Mouse (Mus musculus): Measurements from ENCODE around the gene Ttf2. TPM values are rescaled to one million over a fixed set of nuclear protein-coding genes. Genes with fewer than 3 reads are reported as not detected.

Gene Ttf2
- polyA plus RNA-seq, 1 experiment from 2014 or later = 12.2 TPM

DNA sequence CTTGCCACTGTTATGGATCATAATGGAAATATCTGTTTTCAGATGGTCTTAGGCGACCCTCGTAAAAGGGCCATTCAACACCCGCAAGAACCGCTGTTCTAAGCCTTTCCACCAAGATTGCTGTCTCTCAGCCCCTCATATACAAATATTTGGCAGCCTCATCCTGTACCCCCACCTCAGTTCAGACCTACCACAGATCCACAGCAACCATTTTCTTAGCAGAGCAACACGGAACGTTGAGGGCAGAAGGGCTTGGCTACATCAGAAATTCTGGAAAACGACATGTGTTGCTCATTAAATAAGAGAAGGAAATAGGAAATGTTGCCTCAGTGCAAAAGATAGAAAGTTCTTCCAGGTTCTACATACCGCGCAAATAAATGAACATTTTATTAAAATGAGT is 58.4 kb downstream of the Ttf2 start:
- ATAC-seq (ENCODE audit: insufficient number of reproducible peaks, insufficient read depth, low FRiP score, low read depth) = no peak
- no peak overlapping the region for H3K4me2 ChIP-seq (ENCODE audit: low read length)
- H3K27ac ChIP-seq (replicated peaks in 1 of 2; ENCODE audit: control insufficient read depth in 1 of 2, insufficient read depth in 1 of 2, low read depth in 2 of 2, low read length in 2 of 2) = no peak overlapping the region
- H3K27me3 ChIP-seq (ENCODE audit: control insufficient read depth, insufficient read depth, low read length) = no peaks in the 10 kb centered on the region
- 77% methylated on average over 9 of the region's 9 CpGs for WGBS
- H3K36me3 ChIP-seq (ENCODE audit: control insufficient read depth, insufficient read depth, low read length) = no peaks in the 10 kb centered on the region
- H3K4me3 ChIP-seq (ENCODE audit: control insufficient read depth in 1 of 2, insufficient read depth in 1 of 2, low read depth in 1 of 2, low read length in 2 of 2) = no peak overlapping the region
- H3K4me1 ChIP-seq (ENCODE audit: control insufficient read depth in 2 of 2, insufficient read depth in 2 of 2, low read length in 2 of 2) = peaks cover 2 to 10% of the 10 kb centered on the region in 2 experiments; a peak in 3 of 4 replicates
- H3K9me3 ChIP-seq (ENCODE audit: control insufficient read depth, low read length) = no peaks in the 10 kb centered on the region
- no peak overlapping the region for H3K9ac ChIP-seq (ENCODE audit: low read length)

DNA sequence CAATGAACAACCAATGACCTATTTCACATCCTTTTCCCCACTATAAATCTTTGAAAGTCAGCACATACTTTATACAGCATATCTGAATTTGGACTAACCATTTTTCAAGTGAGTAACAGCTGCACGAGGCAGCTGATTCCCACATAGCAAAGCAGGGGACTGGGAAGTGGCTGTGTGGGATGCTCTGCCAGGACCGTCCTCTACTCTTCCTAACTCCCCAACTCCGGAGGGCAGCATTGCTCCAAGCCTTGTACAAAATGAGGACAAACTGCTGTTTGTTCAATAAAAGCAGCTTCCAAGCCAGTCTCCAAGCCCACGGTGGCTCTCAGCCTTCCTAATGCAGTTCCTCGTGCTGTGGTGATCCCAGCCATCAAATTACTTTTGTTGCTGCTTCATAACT is 58.8 kb downstream of the Ttf2 start:
- Histone ChIP-seq H3K9me3 (ENCODE audit: control insufficient read depth, low read length) (no peaks in the 10 kb centered on the region), H3K27ac (replicated peaks in 1 of 2; ENCODE audit: control insufficient read depth in 1 of 2, insufficient read depth in 1 of 2, low read depth in 2 of 2, low read length in 2 of 2) (no peak overlapping the region), H3K4me2 (ENCODE audit: low read length) (no peak overlapping the region), H3K9ac (ENCODE audit: low read length) (no peak overlapping the region), H3K4me1 (ENCODE audit: control insufficient read depth in 2 of 2, insufficient read depth in 2 of 2, low read length in 2 of 2) (peaks cover 2 to 10% of the 10 kb centered on the region in 2 experiments; a peak in 3 of 4 replicates), H3K27me3 (ENCODE audit: control insufficient read depth, insufficient read depth, low read length) (no peaks in the 10 kb centered on the region), H3K36me3 (ENCODE audit: control insufficient read depth, insufficient read depth, low read length) (no peaks in the 10 kb centered on the region), H3K4me3 (ENCODE audit: control insufficient read depth in 1 of 2, insufficient read depth in 1 of 2, low read depth in 1 of 2, low read length in 2 of 2) (no peak overlapping the region)
- ATAC-seq (ENCODE audit: insufficient number of reproducible peaks, insufficient read depth, low FRiP score, low read depth) = no peak
- 71% methylated on average over 5 of the region's 5 CpGs for WGBS

DNA sequence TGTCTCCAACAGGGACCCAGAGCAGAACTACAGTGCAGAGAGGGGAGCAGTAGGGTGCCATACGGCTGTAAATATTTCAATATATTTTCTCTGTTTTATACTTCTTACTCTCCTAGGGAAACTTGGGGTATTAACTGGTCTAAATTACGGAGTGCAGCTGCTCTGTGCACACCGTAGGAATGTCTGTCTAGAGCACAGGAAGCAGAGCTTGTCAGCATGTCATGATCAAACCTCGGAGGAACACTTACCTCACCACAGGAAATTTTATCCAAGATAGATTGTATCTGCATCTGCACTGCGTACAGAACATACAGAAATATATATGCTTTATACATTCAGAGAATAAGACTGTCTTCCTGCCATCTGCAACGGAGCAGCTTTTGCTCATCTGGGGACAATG is 60.9 kb downstream of the Ttf2 start:
- 19% methylated on average over 6 of the region's 6 CpGs for WGBS
- Histone ChIP-seq H3K4me3 (ENCODE audit: control insufficient read depth in 1 of 2, insufficient read depth in 1 of 2, low read depth in 1 of 2, low read length in 2 of 2) (no peak overlapping the region), H3K4me2 (ENCODE audit: low read length) (peak overlapping the region; percentile 14; the same call in 1 of the 2 replicates)

DNA sequence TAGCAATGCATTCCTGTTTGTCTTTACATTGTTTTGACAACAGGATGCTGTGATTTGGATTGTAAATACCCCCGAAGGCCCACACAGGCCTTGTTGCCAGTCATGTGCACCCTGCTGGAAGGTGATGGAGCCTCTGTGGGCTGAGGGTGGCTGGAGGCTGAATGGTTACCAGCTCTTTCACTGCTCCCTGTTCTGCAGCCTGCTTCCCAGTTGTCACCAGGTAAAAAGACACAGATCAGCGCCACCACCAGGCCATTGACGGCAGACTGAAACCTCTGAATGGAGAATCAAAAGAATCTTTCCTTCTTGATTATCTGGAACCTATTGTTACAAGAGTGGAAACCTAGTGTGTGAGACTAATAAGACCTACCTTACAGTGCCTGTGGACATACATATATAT is 62.5 kb downstream of the Ttf2 start:
- Histone ChIP-seq H3K4me3 (ENCODE audit: control insufficient read depth in 1 of 2, insufficient read depth in 1 of 2, low read depth in 1 of 2, low read length in 2 of 2) (no peak overlapping the region), H3K4me1 (ENCODE audit: control insufficient read depth in 2 of 2, insufficient read depth in 2 of 2, low read length in 2 of 2) (peaks cover 2 to 10% of the 10 kb centered on the region in 2 experiments; a peak in 3 of 4 replicates), H3K4me2 (ENCODE audit: low read length) (no peak overlapping the region), H3K36me3 (ENCODE audit: control insufficient read depth, insufficient read depth, low read length) (no peaks in the 10 kb centered on the region), H3K9me3 (ENCODE audit: control insufficient read depth, low read length) (no peaks in the 10 kb centered on the region), H3K27me3 (ENCODE audit: control insufficient read depth, insufficient read depth, low read length) (no peaks in the 10 kb centered on the region), H3K9ac (ENCODE audit: low read length) (no peak overlapping the region), H3K27ac (replicated peaks in 1 of 2; ENCODE audit: control insufficient read depth in 1 of 2, insufficient read depth in 1 of 2, low read depth in 2 of 2, low read length in 2 of 2) (no peak overlapping the region)
- WGBS = 29% methylated on average over 3 of the region's 3 CpGs
- ATAC-seq (ENCODE audit: insufficient number of reproducible peaks, insufficient read depth, low FRiP score, low read depth) = no peak

More for the DNA sequence above, 60.9 kb downstream of the Ttf2 start:
- Histone ChIP-seq H3K9ac (ENCODE audit: low read length) (no peak overlapping the region), H3K4me1 (ENCODE audit: control insufficient read depth in 2 of 2, insufficient read depth in 2 of 2, low read length in 2 of 2) (peaks cover 2 to 10% of the 10 kb centered on the region in 2 experiments; a peak in 3 of 4 replicates), H3K9me3 (ENCODE audit: control insufficient read depth, low read length) (no peaks in the 10 kb centered on the region), H3K27ac (replicated peaks in 1 of 2; ENCODE audit: control insufficient read depth in 1 of 2, insufficient read depth in 1 of 2, low read depth in 2 of 2, low read length in 2 of 2) (no peak overlapping the region), H3K27me3 (ENCODE audit: control insufficient read depth, insufficient read depth, low read length) (no peaks in the 10 kb centered on the region), H3K36me3 (ENCODE audit: control insufficient read depth, insufficient read depth, low read length) (no peaks in the 10 kb centered on the region)
- no peak for ATAC-seq (ENCODE audit: insufficient number of reproducible peaks, insufficient read depth, low FRiP score, low read depth)

DNA sequence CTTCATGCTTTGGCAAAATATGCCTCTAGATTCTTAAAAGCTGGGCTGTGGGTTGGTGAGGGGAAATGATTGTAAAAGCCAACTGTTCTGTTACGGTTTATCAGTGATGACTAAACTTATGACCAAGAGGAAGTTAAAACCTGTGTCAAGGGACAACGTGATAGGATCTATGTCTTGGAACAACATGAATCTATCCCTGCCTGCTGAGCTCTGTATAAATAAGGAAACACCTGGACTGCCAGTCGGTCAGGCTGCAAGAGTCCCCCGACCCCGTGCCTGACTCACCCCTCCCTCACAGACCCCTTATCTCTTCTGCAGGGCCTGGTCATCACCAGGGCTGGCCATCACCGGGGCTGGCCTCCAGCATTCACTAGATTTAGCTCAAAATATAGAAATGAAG is 63.3 kb downstream of the Ttf2 start:
- H3K9ac ChIP-seq (ENCODE audit: low read length) = no peak overlapping the region
- H3K27me3 ChIP-seq (ENCODE audit: control insufficient read depth, insufficient read depth, low read length) = no peaks in the 10 kb centered on the region
- no peak overlapping the region for H3K27ac ChIP-seq (replicated peaks in 1 of 2; ENCODE audit: control insufficient read depth in 1 of 2, insufficient read depth in 1 of 2, low read depth in 2 of 2, low read length in 2 of 2)
- H3K4me1 ChIP-seq (ENCODE audit: control insufficient read depth in 2 of 2, insufficient read depth in 2 of 2, low read length in 2 of 2) = peaks cover 2 to 10% of the 10 kb centered on the region in 2 experiments; a peak in 3 of 4 replicates
- no peak overlapping the region for H3K4me2 ChIP-seq (ENCODE audit: low read length)
- H3K9me3 ChIP-seq (ENCODE audit: control insufficient read depth, low read length) = no peaks in the 10 kb centered on the region
- no peak for ATAC-seq (ENCODE audit: insufficient number of reproducible peaks, insufficient read depth, low FRiP score, low read depth)
- H3K4me3 ChIP-seq (ENCODE audit: control insufficient read depth in 1 of 2, insufficient read depth in 1 of 2, low read depth in 1 of 2, low read length in 2 of 2) = no peak overlapping the region
- no peaks in the 10 kb centered on the region for H3K36me3 ChIP-seq (ENCODE audit: control insufficient read depth, insufficient read depth, low read length)
- 19% methylated on average over 6 of the region's 6 CpGs for WGBS

DNA sequence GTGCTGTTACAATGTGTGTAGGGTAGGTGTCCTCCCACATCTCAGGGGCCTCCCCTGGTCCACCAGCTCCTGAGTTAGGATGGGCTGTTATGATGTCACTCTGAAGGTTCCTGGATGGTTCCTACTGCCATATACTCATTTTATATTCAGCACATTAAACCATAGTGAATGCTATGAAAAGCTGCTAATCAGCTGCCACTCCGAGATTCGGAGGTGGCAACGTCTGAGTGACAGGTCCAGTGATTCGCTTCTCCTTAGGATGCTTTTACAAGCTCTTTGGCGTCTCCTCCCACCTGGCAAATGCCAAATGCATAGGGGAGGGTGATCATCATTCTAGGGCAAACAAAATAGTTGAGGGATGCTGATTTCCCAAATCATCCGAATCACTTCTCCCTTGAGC is 74.0 kb downstream of the Ttf2 start:
- Histone ChIP-seq H3K4me2 (ENCODE audit: low read length) (no peak overlapping the region), H3K4me1 (ENCODE audit: control insufficient read depth in 2 of 2, insufficient read depth in 2 of 2, low read length in 2 of 2) (no peaks in the 10 kb centered on the region; a peak in 1 of 4 replicates), H3K4me3 (ENCODE audit: control insufficient read depth in 1 of 2, insufficient read depth in 1 of 2, low read depth in 1 of 2, low read length in 2 of 2) (no peak overlapping the region), H3K9me3 (ENCODE audit: control insufficient read depth, low read length) (no peaks in the 10 kb centered on the region), H3K9ac (ENCODE audit: low read length) (no peak overlapping the region), H3K27ac (replicated peaks in 1 of 2; ENCODE audit: control insufficient read depth in 1 of 2, insufficient read depth in 1 of 2, low read depth in 2 of 2, low read length in 2 of 2) (no peak overlapping the region), H3K27me3 (ENCODE audit: control insufficient read depth, insufficient read depth, low read length) (no peaks in the 10 kb centered on the region), H3K36me3 (ENCODE audit: control insufficient read depth, insufficient read depth, low read length) (no peaks in the 10 kb centered on the region)
- ATAC-seq (ENCODE audit: insufficient number of reproducible peaks, insufficient read depth, low FRiP score, low read depth) = no peak
- 67% methylated on average over 6 of the region's 6 CpGs for WGBS

DNA sequence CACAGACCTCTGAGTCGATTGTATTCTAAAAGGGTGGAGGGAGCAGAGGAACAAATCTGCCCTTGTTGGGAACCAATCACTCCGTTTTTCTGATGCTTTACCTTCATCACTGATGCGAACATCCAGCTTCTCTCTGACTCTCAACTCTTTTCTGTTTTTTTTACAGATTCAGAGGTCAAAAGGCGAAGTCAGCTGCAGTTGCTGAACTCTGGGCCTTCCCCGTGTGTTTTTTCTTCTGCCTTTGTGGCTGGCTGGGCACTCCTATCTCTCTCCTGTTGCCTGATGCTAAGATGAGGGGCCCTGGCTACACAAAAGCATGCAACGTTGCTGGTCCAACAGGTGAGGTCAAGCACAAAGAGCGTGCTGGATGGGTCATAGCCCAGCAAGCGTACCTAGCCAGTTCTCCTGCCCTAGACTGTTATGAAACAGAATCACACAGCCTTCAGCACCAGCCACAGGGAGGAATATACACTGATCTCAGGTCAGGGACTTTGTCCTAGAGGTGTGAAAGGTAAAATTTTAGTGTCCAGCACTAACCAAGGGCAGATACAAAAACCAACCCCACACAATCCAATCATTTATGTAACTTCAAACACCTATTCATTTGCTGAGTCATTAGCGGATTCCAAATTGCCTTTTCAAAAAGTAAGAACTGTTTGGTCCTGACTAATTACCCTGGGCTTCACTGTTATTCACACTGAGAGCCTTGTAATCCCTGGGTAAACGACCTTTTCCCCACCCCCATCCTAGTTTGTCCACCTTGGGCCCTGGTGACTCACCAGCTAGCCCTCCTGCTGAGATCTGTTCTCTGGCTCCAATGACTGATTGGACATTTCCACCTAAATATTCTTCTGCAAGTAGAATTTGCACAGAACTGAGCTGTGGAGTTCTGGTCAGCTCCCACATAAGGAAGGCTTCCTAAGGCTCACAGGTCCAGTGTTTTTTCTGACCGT is 76.8 kb downstream of the Ttf2 start:
- Histone ChIP-seq H3K27ac (replicated peaks in 1 of 2; ENCODE audit: control insufficient read depth in 1 of 2, insufficient read depth in 1 of 2, low read depth in 2 of 2, low read length in 2 of 2) (no peak overlapping the region), H3K4me1 (ENCODE audit: control insufficient read depth in 2 of 2, insufficient read depth in 2 of 2, low read length in 2 of 2) (no peaks in the 10 kb centered on the region; a peak in 1 of 4 replicates), H3K36me3 (ENCODE audit: control insufficient read depth, insufficient read depth, low read length) (no peaks in the 10 kb centered on the region), H3K9ac (ENCODE audit: low read length) (no peak overlapping the region), H3K27me3 (ENCODE audit: control insufficient read depth, insufficient read depth, low read length) (no peaks in the 10 kb centered on the region), H3K9me3 (ENCODE audit: control insufficient read depth, low read length) (no peaks in the 10 kb centered on the region), H3K4me2 (ENCODE audit: low read length) (no peak overlapping the region), H3K4me3 (ENCODE audit: control insufficient read depth in 1 of 2, insufficient read depth in 1 of 2, low read depth in 1 of 2, low read length in 2 of 2) (no peak overlapping the region)
- 68% methylated on average over 11 of the region's 11 CpGs for WGBS
- ATAC-seq (ENCODE audit: insufficient number of reproducible peaks, insufficient read depth, low FRiP score, low read depth) = no peak

Measured in heart, embryonic 14.5 days (tissue).